Comparison of ENCODE assay signal across 11 mouse cellular contexts in the genomic region with DNA sequence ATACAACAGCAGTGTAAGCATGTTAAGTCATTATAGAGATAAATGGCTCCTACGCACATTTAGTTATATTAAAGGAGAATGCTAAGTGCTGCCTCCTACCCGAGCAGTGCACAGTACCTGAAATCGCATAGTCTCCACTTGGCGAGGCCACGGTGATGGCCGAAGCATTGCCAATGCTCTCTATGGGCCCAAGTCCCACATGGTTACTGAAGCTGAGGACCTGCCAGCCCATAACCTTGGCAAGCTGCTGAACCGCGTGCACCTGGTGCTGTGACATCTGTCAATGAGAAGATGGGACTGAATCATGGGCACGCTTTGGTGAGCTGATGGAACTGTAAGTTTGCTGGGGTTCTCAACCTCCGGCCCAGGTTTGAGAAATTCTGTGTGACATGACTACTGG.
"Had no signal": no experiment of that assay in that cellular context is flagged by ENCODE, and none has a peak within 500 bp of the region (broad histone marks: within the 10 kb centered on the region; RNA-seq: fewer than 3 reads in every experiment).

No protein-coding gene starts in this region.

- H3K4me1 ChIP-seq: limb, embryonic 13.5 days; midbrain, embryonic 12.5 days; neural tube, embryonic 13.5 days; stomach, embryonic 15.5 days had no signal

- H3K9ac ChIP-seq: limb, embryonic 13.5 days; liver, embryonic 14.5 days; midbrain, embryonic 12.5 days; neural tube, embryonic 13.5 days; stomach, embryonic 15.5 days had no signal

- H3K4me2 ChIP-seq: limb, embryonic 13.5 days; midbrain, embryonic 12.5 days; neural tube, embryonic 13.5 days; stomach, embryonic 15.5 days had no signal

- H3K9me3 ChIP-seq: limb, embryonic 13.5 days; midbrain, embryonic 12.5 days; neural tube, embryonic 13.5 days; stomach, embryonic 15.5 days had no signal

- DNase-seq: kidney, postnatal 25 days; lung, adult 18-20 months; retina, postnatal 1 day; right cerebral cortex, postnatal 4 days; spleen, adult 18-20 months; thymus, postnatal 36 days had no signal

- H3K27ac ChIP-seq: limb, embryonic 13.5 days; liver, embryonic 14.5 days; midbrain, embryonic 12.5 days; neural tube, embryonic 13.5 days; stomach, embryonic 15.5 days had no signal

- H3K4me3 ChIP-seq: limb, embryonic 13.5 days; midbrain, embryonic 12.5 days; neural tube, embryonic 13.5 days; stomach, embryonic 15.5 days had no signal

- H3K27me3 ChIP-seq: limb, embryonic 13.5 days; midbrain, embryonic 12.5 days; neural tube, embryonic 13.5 days; stomach, embryonic 15.5 days had no signal
